Mouse (Mus musculus) intestine, embryonic 15.5 days (tissue): ENCODE results near the gene Ubqln4. TPM values are rescaled to one million over a fixed set of nuclear protein-coding genes. Genes with fewer than 3 reads are reported as not detected.

ENCODE experiments used
- ATAC-seq: fragments of 200-750 bp; cut with Nextera tagmentation; 2 replicates; pipeline ENCODE4 v1.8.0; 2017; ENCODE audit warnings: moderate TSS enrichment, moderate library complexity
- H3K27ac ChIP-seq: fragments of 300-500 bp; sonication (generic); 2 replicates; pipeline ENCODE4 v1.5.1; 2015; ENCODE audit warnings: mild to moderate bottlenecking, inconsistent platforms
- H3K27me3 ChIP-seq: fragments of 300-500 bp; sonication (generic); replicated peaks from 2 replicates; pipeline ENCODE4 v1.6.1; 2015; ENCODE audit warnings: inconsistent platforms
- H3K36me3 ChIP-seq: fragments of 300-500 bp; sonication (generic); 2 replicates; pipeline ENCODE4 v1.6.1; 2015; ENCODE audit warnings: inconsistent platforms
- H3K4me1 ChIP-seq: fragments of 300-500 bp; sonication (generic); replicated peaks from 2 replicates; pipeline ENCODE4 v1.6.1; 2015; ENCODE audit warnings: inconsistent platforms
- H3K4me2 ChIP-seq: fragments of 300-500 bp; sonication (generic); replicated peaks from 2 replicates; pipeline ENCODE4 v1.6.1; 2015; ENCODE audit warnings: mild to moderate bottlenecking, inconsistent platforms
- H3K4me3 ChIP-seq: fragments of 300-500 bp; sonication (generic); replicated peaks from 2 replicates; pipeline ENCODE4 v1.5.1; 2015; ENCODE audit warnings: inconsistent platforms
- H3K9ac ChIP-seq: fragments of 300-500 bp; sonication (generic); 2 replicates; pipeline ENCODE4 v1.6.1; 2015; ENCODE audit warnings: inconsistent platforms
- H3K9me3 ChIP-seq: fragments of 300-500 bp; sonication (generic); 2 replicates; pipeline ENCODE4 v1.6.1; 2016; ENCODE audit warnings: inconsistent platforms
- WGBS: fragments of 180-500 bp; shearing (Covaris S2); methylation state at CpG from one replicate; pipeline ENCODE4 v1.1.7; 2015; 5-methylcytosine and 5-hydroxymethylcytosine counted together
- polyA plus RNA-seq: library from polyadenylated mRNA; unstranded; fragments of >200 nt; fragmentation: Nextera tagmentation; extraction: Ambion mirVana; gene quantifications from 2 replicates; pipeline ENCODE4 v1.2.1, GENCODE M21; 2015

The Ubqln4 gene
- polyA plus RNA-seq, 1 experiment from 2014 or later = 43.7 TPM

- peak within 1 kb of the TSS; percentile 56 for H3K4me2 ChIP-seq
- H3K4me3 ChIP-seq = peak within 1 kb of the TSS; percentile 24
- H3K4me1 ChIP-seq = peaks cover 19% of the 10 kb centered on the region; the same call in 1 of the 2 replicates
- H3K27ac ChIP-seq = peak within 1 kb of the TSS; percentile 48
- no peaks in the 10 kb centered on the region for H3K27me3 ChIP-seq
- 43% methylated on average over 18 of the region's 18 CpGs for WGBS
- peak within 1 kb of the TSS; percentile 16; the same call in 1 of the 2 replicates for H3K9ac ChIP-seq
- no peaks in the 10 kb centered on the region for H3K9me3 ChIP-seq
- peak; percentile 49 for ATAC-seq
- no peaks in the 10 kb centered on the region for H3K36me3 ChIP-seq
Measured at GRCm38 (mm10) chr3:88548180-88548917, 5.2 kb upstream of the Ubqln4 start, which contains the start of gene Rab25. TSS of gene Rab25 (minus strand) at chr3:88548300.

GRCm38 (mm10) chr3:88551586-88551985 lies 2.0 kb upstream of the Ubqln4 start:
- Histone ChIP-seq H3K9ac (peak overlapping the region; percentile 2; the same call in 1 of the 2 replicates), H3K4me1 (peaks cover 28% of the 10 kb centered on the region; the same call in 1 of the 2 replicates), H3K9me3 (no peaks in the 10 kb centered on the region), H3K36me3 (peaks cover 8% of the 10 kb centered on the region; the same call in 1 of the 2 replicates), H3K4me2 (peak overlapping the region; percentile 85), H3K27me3 (no peaks in the 10 kb centered on the region), H3K27ac (no peak overlapping the region), H3K4me3 (peak overlapping the region; percentile 85)
- no peak for ATAC-seq
- WGBS = 53% methylated on average over 4 of the region's 4 CpGs

GRCm38 (mm10) chr3:88552082-88552645 lies 1.4 kb upstream of the Ubqln4 start:
- no peak for ATAC-seq

GRCm38 (mm10) chr3:88552676-88553524 lies 658 bp upstream of the Ubqln4 start, which contains the start of gene Lamtor2:
TSS of gene Lamtor2 (minus strand) at chr3:88553074.
- no peaks in the 10 kb centered on the region for H3K27me3 ChIP-seq

More at GRCm38 (mm10) chr3:88552082-88552645, 1.4 kb upstream of the Ubqln4 start:
- Histone ChIP-seq H3K4me3 (peak overlapping the region; percentile 85), H3K27me3 (no peaks in the 10 kb centered on the region), H3K36me3 (peaks cover 14% of the 10 kb centered on the region; the same call in 1 of the 2 replicates), H3K27ac (peak overlapping the region; percentile 94), H3K4me2 (peak overlapping the region; percentile 85), H3K9me3 (no peaks in the 10 kb centered on the region), H3K4me1 (peaks cover 22% of the 10 kb centered on the region; the same call in 1 of the 2 replicates), H3K9ac (peak overlapping the region; percentile 78)
- WGBS = 15% methylated on average over 16 of the region's 16 CpGs

GRCm38 (mm10) chr3:88553880-88554586 lies 475 bp downstream of the Ubqln4 start:
- H3K27ac ChIP-seq = peak overlapping the region; percentile 94
- H3K4me2 ChIP-seq = peak overlapping the region; percentile 85
- H3K9me3 ChIP-seq = no peaks in the 10 kb centered on the region
- H3K4me1 ChIP-seq = peaks cover 18% of the 10 kb centered on the region; the same call in 1 of the 2 replicates
- H3K9ac ChIP-seq = peak overlapping the region; percentile 93
- WGBS = under 1% methylated on average over 40 of the region's 41 CpGs
- peaks cover 14% of the 10 kb centered on the region; the same call in 1 of the 2 replicates for H3K36me3 ChIP-seq
- ATAC-seq = peak; percentile 45
- peak overlapping the region; percentile 85 for H3K4me3 ChIP-seq
- H3K27me3 ChIP-seq = no peaks in the 10 kb centered on the region

More at GRCm38 (mm10) chr3:88552676-88553524, 658 bp upstream of the Ubqln4 start, which contains the start of gene Lamtor2:
- H3K9ac ChIP-seq = peak within 1 kb of the TSS; percentile 93
- WGBS = under 1% methylated on average over 48 of the region's 48 CpGs
- peak; percentile 88 for ATAC-seq
- H3K4me3 ChIP-seq = peak within 1 kb of the TSS; percentile 85
- peaks cover 22% of the 10 kb centered on the region; the same call in 1 of the 2 replicates for H3K4me1 ChIP-seq
- H3K4me2 ChIP-seq = peak within 1 kb of the TSS; percentile 85
- H3K27ac ChIP-seq = peak within 1 kb of the TSS; percentile 94
- peaks cover 14% of the 10 kb centered on the region; the same call in 1 of the 2 replicates for H3K36me3 ChIP-seq
- no peaks in the 10 kb centered on the region for H3K9me3 ChIP-seq

GRCm38 (mm10) chr3:88555069-88555605 lies 1.6 kb downstream of the Ubqln4 start:
- no peak overlapping the region for H3K27ac ChIP-seq
- H3K27me3 ChIP-seq = no peaks in the 10 kb centered on the region
- H3K4me1 ChIP-seq = peaks cover 18% of the 10 kb centered on the region; the same call in 1 of the 2 replicates
- 88% methylated on average over 5 of the region's 5 CpGs for WGBS
- peak overlapping the region; percentile 85 for H3K4me3 ChIP-seq
- peaks cover 20% of the 10 kb centered on the region; the same call in 1 of the 2 replicates for H3K36me3 ChIP-seq
- no peaks in the 10 kb centered on the region for H3K9me3 ChIP-seq
- ATAC-seq = no peak
- H3K4me2 ChIP-seq = no peak overlapping the region
- no peak overlapping the region for H3K9ac ChIP-seq

- Histone ChIP-seq H3K4me1 (peaks cover 18% of the 10 kb centered on the region; the same call in 1 of the 2 replicates), H3K9ac (no peak overlapping the region), H3K27ac (no peak overlapping the region), H3K4me2 (no peak overlapping the region), H3K27me3 (no peaks in the 10 kb centered on the region), H3K4me3 (no peak overlapping the region), H3K36me3 (peaks cover 20% of the 10 kb centered on the region; the same call in 1 of the 2 replicates), H3K9me3 (no peaks in the 10 kb centered on the region)
- 97% methylated on average over 6 of the region's 6 CpGs for WGBS
- no peak for ATAC-seq
Measured at GRCm38 (mm10) chr3:88555731-88556130, 2.2 kb downstream of the Ubqln4 start.

GRCm38 (mm10) chr3:88556616-88557015 lies 3.1 kb downstream of the Ubqln4 start:
- H3K4me2 ChIP-seq = no peak overlapping the region
- no peak overlapping the region for H3K9ac ChIP-seq
- H3K27me3 ChIP-seq = no peaks in the 10 kb centered on the region
- H3K9me3 ChIP-seq = no peaks in the 10 kb centered on the region
- WGBS = 94% methylated on average over 8 of the region's 8 CpGs
- peaks cover 15% of the 10 kb centered on the region; the same call in 1 of the 2 replicates for H3K4me1 ChIP-seq
- H3K4me3 ChIP-seq = no peak overlapping the region
- no peak for ATAC-seq
- H3K36me3 ChIP-seq = peaks cover 25% of the 10 kb centered on the region
- H3K27ac ChIP-seq = no peak overlapping the region

- Histone ChIP-seq H3K9me3 (no peaks in the 10 kb centered on the region), H3K36me3 (peaks cover 49% of the 10 kb centered on the region), H3K27ac (no peak overlapping the region), H3K27me3 (no peaks in the 10 kb centered on the region), H3K4me1 (peaks cover 9% of the 10 kb centered on the region; the same call in 1 of the 2 replicates), H3K9ac (no peak overlapping the region), H3K4me2 (no peak overlapping the region), H3K4me3 (no peak overlapping the region)
- WGBS = 95% methylated on average over 9 of the region's 9 CpGs
- ATAC-seq = no peak
Measured at GRCm38 (mm10) chr3:88559596-88559995, 6.0 kb downstream of the Ubqln4 start.

- Histone ChIP-seq H3K9ac (no peak overlapping the region), H3K4me3 (no peak overlapping the region), H3K36me3 (peaks cover 55% of the 10 kb centered on the region), H3K4me1 (no peaks in the 10 kb centered on the region), H3K9me3 (no peaks in the 10 kb centered on the region), H3K27me3 (no peaks in the 10 kb centered on the region), H3K27ac (no peak overlapping the region), H3K4me2 (no peak overlapping the region)
- ATAC-seq = no peak
- WGBS = 74% methylated on average over 4 of the region's 4 CpGs
Measured at GRCm38 (mm10) chr3:88561989-88562388, 8.4 kb downstream of the Ubqln4 start.

- no peaks in the 10 kb centered on the region for H3K27me3 ChIP-seq
- no peak for ATAC-seq
- no peaks in the 10 kb centered on the region for H3K9me3 ChIP-seq
- no peak overlapping the region for H3K9ac ChIP-seq
- H3K4me1 ChIP-seq = no peaks in the 10 kb centered on the region
- H3K36me3 ChIP-seq = peaks cover 64% of the 10 kb centered on the region
- no peak overlapping the region for H3K4me3 ChIP-seq
- 75% methylated on average over 4 of the region's 4 CpGs for WGBS
- H3K27ac ChIP-seq = no peak overlapping the region
- H3K4me2 ChIP-seq = no peak overlapping the region
Measured at GRCm38 (mm10) chr3:88563442-88563841, 9.9 kb downstream of the Ubqln4 start.
